Mouse (Mus musculus): ENCODE data around the gene Gm28230. TPM values are rescaled to one million over a fixed set of nuclear protein-coding genes. Genes with fewer than 3 reads are reported as not detected.
A peak's percentile ranks its signal among the peaks of the same experiment; 100 is the strongest.

Gene Gm28230
- total and polyA plus RNA-seq, 3 experiments, result 0.89 to 1.7 (median 1.1) TPM

- H3K4me2 ChIP-seq (ENCODE audit: insufficient read depth, low read depth, poor library complexity, severe bottlenecking), result no peak overlapping the region
- H3K9ac ChIP-seq (ENCODE audit: insufficient read depth, low read depth), result no peak overlapping the region
- peaks cover 6% of the 10 kb centered on the region for H3K27me3 ChIP-seq (replicated peaks)
- no peak for DNase-seq (ENCODE audit: extremely low read depth)
- in situ Hi-C loops (cut with MboI; ENCODE audit: low pct_ligation_motif_present, low pct_unique_long_range_greater_than_20kb, low sequenced_read_pairs), result loop anchor here (25.0 kb wide), 1 partner anchor 882 kb away; no protein-coding TSS in a partner anchor
- H3K4me1 ChIP-seq (ENCODE audit: control insufficient read depth in 1 of 2, insufficient read depth in 2 of 2), result peaks cover 0 to 4% of the 10 kb centered on the region in 2 experiments; a peak in 2 of 4 replicates
- no peaks in the 10 kb centered on the region for H3K36me3 ChIP-seq (replicated peaks in 1 of 2; ENCODE audit: control insufficient read depth in 1 of 2, insufficient read depth in 1 of 2, low read length in 1 of 2)
- H3K79me2 ChIP-seq (replicated peaks; ENCODE audit: control insufficient read depth, extremely low read depth, insufficient read depth, poor library complexity, severe bottlenecking), result no peaks in the 10 kb centered on the region
- dilution Hi-C loops (cut with MboI; ENCODE audit: extremely low pct_ligation_motif_present, extremely low pct_unique_long_range_greater_than_20kb, low sequenced_read_pairs), result no loop called here
- no peak for TF ChIP-seq BHLHE40 (IDR thresholded peaks at IDR 0.05; ENCODE audit: low read depth, low read length)
- H3K9me3 ChIP-seq (replicated peaks; ENCODE audit: low read length), result no peaks in the 10 kb centered on the region
- H3K27ac ChIP-seq (ENCODE audit: insufficient read depth, low read depth), result no peak overlapping the region
- peak overlapping the region in 1 of 3 experiments; percentile 50 for H3K4me3 ChIP-seq (replicated peaks in 1 of 3; ENCODE audit: low read depth in 2 of 3, low read length in 2 of 3, poor library complexity in 1 of 3)
These were observed 21.5 kb upstream of the Gm28230 start for GRCm38 (mm10) chr2:74704999-74705466.

GRCm38 (mm10) chr2:74705467-74706089 lies 20.9 kb upstream of the Gm28230 start:
- Histone ChIP-seq H3K79me2 (replicated peaks; ENCODE audit: control insufficient read depth, extremely low read depth, insufficient read depth, poor library complexity, severe bottlenecking) (no peaks in the 10 kb centered on the region), H3K27ac (ENCODE audit: insufficient read depth, low read depth) (no peak overlapping the region), H3K9me3 (replicated peaks; ENCODE audit: low read length) (no peaks in the 10 kb centered on the region), H3K9ac (ENCODE audit: insufficient read depth, low read depth) (no peak overlapping the region), H3K4me1 (ENCODE audit: control insufficient read depth in 1 of 2, insufficient read depth in 2 of 2) (peaks cover 0 to 4% of the 10 kb centered on the region in 2 experiments; a peak in 2 of 4 replicates), H3K27me3 (replicated peaks) (peaks cover 6% of the 10 kb centered on the region), H3K4me3 (replicated peaks in 1 of 3; ENCODE audit: low read depth in 2 of 3, low read length in 2 of 3, poor library complexity in 1 of 3) (peak overlapping the region in 1 of 3 experiments; percentile 50), H3K36me3 (replicated peaks in 1 of 2; ENCODE audit: control insufficient read depth in 1 of 2, insufficient read depth in 1 of 2, low read length in 1 of 2) (no peaks in the 10 kb centered on the region), H3K4me2 (ENCODE audit: insufficient read depth, low read depth, poor library complexity, severe bottlenecking) (no peak overlapping the region)
- dilution Hi-C loops (cut with MboI; ENCODE audit: extremely low pct_ligation_motif_present, extremely low pct_unique_long_range_greater_than_20kb, low sequenced_read_pairs), result no loop called here
- TF ChIP-seq GABPA (IDR thresholded peaks at IDR 0.05; ENCODE audit: insufficient replicate concordance, low read depth, low read length), result no peak
- no peak for TF ChIP-seq ETS1 (conservative IDR thresholded peaks at IDR 0.05; ENCODE audit: low read depth, low read length)
- no peak for TF ChIP-seq MYC (IDR thresholded peaks at IDR 0.05; ENCODE audit: low read depth, low read length)
- no peak for TF ChIP-seq TCF12 (IDR thresholded peaks at IDR 0.05; ENCODE audit: low read depth, low read length)
- TF ChIP-seq BHLHE40 (IDR thresholded peaks at IDR 0.05; ENCODE audit: low read depth, low read length), result no peak
- TF ChIP-seq EP300 (IDR thresholded peaks at IDR 0.05; ENCODE audit: low read length), result no peak
- no peak for TF ChIP-seq KAT2A (IDR thresholded peaks at IDR 0.05; ENCODE audit: insufficient replicate concordance, low read length)
- TF ChIP-seq E2F4 (IDR thresholded peaks at IDR 0.05; ENCODE audit: insufficient replicate concordance, low read depth, low read length), result no peak
- no peak for TF ChIP-seq ZKSCAN1 (IDR thresholded peaks at IDR 0.05; ENCODE audit: borderline replicate concordance, low read depth, low read length)
- no peak for TF ChIP-seq HCFC1 (IDR thresholded peaks at IDR 0.05; ENCODE audit: low read depth, low read length)
- no peak for TF ChIP-seq MAFK (IDR thresholded peaks at IDR 0.05; ENCODE audit: insufficient replicate concordance, low read length)
- no peak for TF ChIP-seq USF1 (IDR thresholded peaks at IDR 0.05; ENCODE audit: low read depth, low read length)
- no peak for TF ChIP-seq UBTF (IDR thresholded peaks at IDR 0.05; ENCODE audit: low read depth, low read length)
- no peak for TF ChIP-seq NRF1 (IDR thresholded peaks at IDR 0.05; ENCODE audit: low read depth, low read length)
- no peak for TF ChIP-seq MXI1 (IDR thresholded peaks at IDR 0.05; ENCODE audit: low read depth, low read length)
- TF ChIP-seq CHD1 (IDR thresholded peaks at IDR 0.05; ENCODE audit: low read depth, low read length), result no peak
- DNase-seq (ENCODE audit: extremely low read depth), result peak; percentile 7
- in situ Hi-C loops (cut with MboI; ENCODE audit: low pct_ligation_motif_present, low pct_unique_long_range_greater_than_20kb, low sequenced_read_pairs), result loop anchor here (25.0 kb wide), 1 partner anchor 882 kb away; no protein-coding TSS in a partner anchor
